Mouse (Mus musculus) E14TG2a.4 (cell line): ENCODE results near the gene Timp2.
A peak's percentile ranks its signal among the peaks of the same experiment; 100 is the strongest.

ENCODE experiments used
- H3K27me3 ChIP-seq: 2 replicates; pipeline ENCODE4 v1.6.1; 2014; ENCODE audit warnings: low read length, control low read depth; ENCODE audit not compliant: insufficient read depth
- H3K36me3 ChIP-seq: 2 replicates; pipeline ENCODE4 v1.6.1; 2014; ENCODE audit warnings: low read length, control low read depth; ENCODE audit not compliant: insufficient read depth
- H3K4me1 ChIP-seq: replicated peaks from 2 replicates; pipeline ENCODE4 v1.6.1; 2014; ENCODE audit warnings: low read depth, low read length, control low read depth
- H3K4me3 ChIP-seq: replicated peaks from 2 replicates; pipeline ENCODE4 v1.5.1; 2014; ENCODE audit warnings: mild to moderate bottlenecking, low read length
- H3K9me3 ChIP-seq: 2 replicates; pipeline ENCODE4 v1.6.1; 2014; ENCODE audit warnings: low read length, control low read depth
- CTCF ChIP-seq: conservative IDR thresholded peaks from 2 replicates; pipeline ENCODE4 v1.5.1; 2014; ENCODE audit warnings: low read length
- NANOG ChIP-seq: IDR thresholded peaks from 2 replicates; pipeline ENCODE4 v1.6.1; 2014; ENCODE audit warnings: borderline replicate concordance, low read length, mixed read lengths
- POU5F1 ChIP-seq: IDR thresholded peaks from 2 replicates; pipeline ENCODE4 v1.6.1; 2014; ENCODE audit warnings: low read length, borderline replicate concordance

Timp2 gene

GRCm38 (mm10) chr11:118286434-118286833, 69.1 kb downstream of the Timp2 start:
- TF ChIP-seq NANOG (no peak), CTCF (no peak), POU5F1 (no peak)
- Histone ChIP-seq H3K9me3 (no peaks in the 10 kb centered on the region), H3K4me3 (no peak overlapping the region), H3K36me3 (peaks cover 70% of the 10 kb centered on the region), H3K4me1 (peaks cover 56% of the 10 kb centered on the region), H3K27me3 (no peaks in the 10 kb centered on the region)

GRCm38 (mm10) chr11:118285791-118286190, 69.7 kb downstream of the Timp2 start:
- no peak overlapping the region for H3K4me3 ChIP-seq
- H3K36me3 ChIP-seq = peaks cover 76% of the 10 kb centered on the region
- peaks cover 52% of the 10 kb centered on the region for H3K4me1 ChIP-seq
- H3K27me3 ChIP-seq = no peaks in the 10 kb centered on the region
- TF ChIP-seq POU5F1 = no peak
- TF ChIP-seq CTCF = no peak
- no peak for TF ChIP-seq NANOG
- H3K9me3 ChIP-seq = no peaks in the 10 kb centered on the region

DNA sequence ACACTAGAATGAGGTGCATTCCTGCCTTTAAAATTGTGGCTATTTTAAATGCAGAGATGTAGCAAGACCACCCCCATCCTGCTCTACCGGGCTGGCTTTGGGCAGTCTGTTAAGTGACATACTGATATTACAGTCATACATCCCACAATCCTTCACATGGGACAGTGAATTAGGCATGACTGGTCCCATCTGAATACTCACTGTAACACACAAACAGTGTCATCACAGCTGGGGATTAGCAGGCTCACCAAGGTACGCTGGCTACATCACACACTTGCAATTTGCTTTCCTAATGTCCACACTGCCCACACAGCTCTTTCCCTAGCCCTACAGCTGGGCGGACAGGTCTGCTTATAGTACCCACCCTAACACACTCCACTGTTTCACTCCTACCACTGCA, 75.3 kb downstream of the Timp2 start:
- Histone ChIP-seq H3K4me3 (no peak overlapping the region), H3K36me3 (peaks cover 100% of the 10 kb centered on the region), H3K27me3 (no peaks in the 10 kb centered on the region), H3K9me3 (no peaks in the 10 kb centered on the region), H3K4me1 (peaks cover 48% of the 10 kb centered on the region)
- TF ChIP-seq POU5F1 (no peak), NANOG (no peak), CTCF (no peak)

DNA sequence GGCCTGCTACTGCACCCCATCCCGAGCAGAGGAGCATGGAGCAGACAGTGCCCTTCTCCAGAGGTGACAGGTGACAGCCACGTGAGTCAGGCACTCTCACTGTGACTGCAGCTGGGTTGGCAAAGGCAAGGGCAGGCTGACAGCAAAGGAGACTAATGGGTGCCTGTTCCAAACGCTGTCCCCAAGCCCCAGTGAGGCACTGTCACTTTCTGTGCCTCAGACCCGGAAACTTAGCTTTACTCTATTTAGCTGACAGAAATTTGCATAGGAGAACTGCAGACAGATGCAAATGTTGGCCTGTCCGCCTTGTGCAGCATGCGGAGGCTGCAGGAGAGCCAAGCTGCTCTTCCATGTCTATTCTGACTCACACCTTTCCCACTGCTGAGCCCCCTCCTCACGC, 79.2 kb downstream of the Timp2 start:
- Histone ChIP-seq H3K27me3 (no peaks in the 10 kb centered on the region), H3K36me3 (peaks cover 100% of the 10 kb centered on the region), H3K4me1 (peaks cover 42% of the 10 kb centered on the region), H3K9me3 (no peaks in the 10 kb centered on the region), H3K4me3 (no peak overlapping the region)
- TF ChIP-seq NANOG = no peak
- TF ChIP-seq CTCF = no peak
- TF ChIP-seq POU5F1 = no peak

DNA sequence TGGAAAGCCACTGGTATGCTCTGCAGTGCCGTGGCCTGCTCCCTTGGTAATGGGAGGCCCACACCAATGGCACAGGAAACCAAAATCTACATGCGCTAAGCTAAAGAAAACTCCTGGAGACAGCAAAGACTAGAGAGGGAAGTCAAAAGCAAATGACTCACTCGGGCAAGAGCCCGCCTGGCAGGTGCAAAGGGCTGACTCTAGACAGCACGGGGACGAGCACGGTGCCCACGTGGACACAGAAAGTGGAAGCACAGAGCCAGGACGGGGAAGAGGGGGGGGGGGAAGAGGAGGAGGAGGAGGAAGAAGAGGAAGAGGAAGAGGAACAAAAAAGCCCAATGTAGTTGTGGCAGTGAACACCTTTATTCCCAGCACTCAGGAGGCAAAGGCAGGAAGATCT, 80.4 kb downstream of the Timp2 start:
- H3K4me1 ChIP-seq = peaks cover 32% of the 10 kb centered on the region
- peaks cover 97% of the 10 kb centered on the region for H3K36me3 ChIP-seq
- TF ChIP-seq POU5F1 = no peak
- no peak for TF ChIP-seq CTCF
- no peak for TF ChIP-seq NANOG
- no peak overlapping the region for H3K4me3 ChIP-seq
- no peaks in the 10 kb centered on the region for H3K27me3 ChIP-seq
- no peaks in the 10 kb centered on the region for H3K9me3 ChIP-seq

DNA sequence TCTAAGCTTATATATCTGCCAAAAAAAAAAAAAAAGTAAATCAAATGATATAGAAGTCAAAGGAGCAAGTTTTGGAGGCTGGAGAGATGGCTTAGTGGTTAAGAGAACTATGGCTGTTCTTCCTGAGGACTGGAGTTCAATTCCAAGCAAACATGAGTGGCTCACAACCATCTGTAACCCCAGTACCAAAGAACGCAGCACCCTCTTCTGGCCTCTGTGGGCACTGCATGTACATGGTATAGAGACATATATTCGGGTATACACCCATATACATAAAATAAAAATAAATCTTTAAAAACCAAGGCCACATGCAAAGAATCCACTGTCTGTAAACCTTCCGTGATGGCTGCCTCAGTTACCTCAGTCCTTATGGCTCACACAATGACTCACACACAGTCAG, 85.7 kb downstream of the Timp2 start:
- H3K36me3 ChIP-seq = peaks cover 97% of the 10 kb centered on the region
- TF ChIP-seq CTCF (peak; percentile 89), POU5F1 (no peak)
- no peak overlapping the region for H3K4me3 ChIP-seq
- no peaks in the 10 kb centered on the region for H3K27me3 ChIP-seq
- no peaks in the 10 kb centered on the region for H3K9me3 ChIP-seq
- peaks cover 26% of the 10 kb centered on the region for H3K4me1 ChIP-seq

DNA sequence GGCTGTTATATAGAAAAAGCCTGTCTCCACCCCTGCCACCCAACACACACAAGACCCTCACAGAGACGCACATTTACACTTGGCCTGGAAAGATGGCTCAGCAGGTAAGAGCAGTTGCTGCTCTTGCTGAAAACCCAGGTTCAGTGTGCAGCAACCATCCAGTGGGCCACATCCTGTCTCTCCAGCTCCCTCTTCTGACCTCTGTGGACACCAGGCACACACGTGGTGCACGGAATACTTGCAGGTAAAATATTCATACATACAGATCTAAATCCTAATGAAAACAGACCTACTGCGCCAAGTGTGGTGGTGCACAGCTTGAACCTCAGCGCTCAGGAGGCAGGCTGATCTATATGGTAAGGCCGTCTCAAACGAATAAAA, 88.9 kb downstream of the Timp2 start:
- no peak for TF ChIP-seq CTCF
- H3K4me1 ChIP-seq = peaks cover 41% of the 10 kb centered on the region
- no peaks in the 10 kb centered on the region for H3K9me3 ChIP-seq
- H3K36me3 ChIP-seq = peaks cover 97% of the 10 kb centered on the region
- no peaks in the 10 kb centered on the region for H3K27me3 ChIP-seq
- H3K4me3 ChIP-seq = no peak overlapping the region

GRCm38 (mm10) chr11:118266044-118266665, 89.4 kb downstream of the Timp2 start:
- Histone ChIP-seq H3K36me3 (peaks cover 97% of the 10 kb centered on the region), H3K9me3 (no peaks in the 10 kb centered on the region), H3K4me1 (peaks cover 41% of the 10 kb centered on the region), H3K4me3 (no peak overlapping the region), H3K27me3 (no peaks in the 10 kb centered on the region)
- TF ChIP-seq CTCF (no peak), POU5F1 (no peak), NANOG (no peak)

- H3K9me3 ChIP-seq = no peaks in the 10 kb centered on the region
- peaks cover 98% of the 10 kb centered on the region for H3K36me3 ChIP-seq
- H3K4me3 ChIP-seq = no peak overlapping the region
- H3K27me3 ChIP-seq = no peaks in the 10 kb centered on the region
- H3K4me1 ChIP-seq = peaks cover 41% of the 10 kb centered on the region
- TF ChIP-seq CTCF (no peak), POU5F1 (no peak)
Measured at GRCm38 (mm10) chr11:118265621-118266020, 89.9 kb downstream of the Timp2 start.
